Mouse (Mus musculus): Measurements from ENCODE around the gene Igfbp2. TPM values are rescaled to one million over a fixed set of nuclear protein-coding genes. Genes with fewer than 3 reads are reported as not detected.

The Igfbp2 gene
- polyA plus RNA-seq (2014; fragmentation: Nextera tagmentation; extraction: Ambion mirVana) = 708 and 809 TPM in 2 replicates

- WGBS = under 1% methylated on average over 43 of the region's 58 CpGs
- DNase-seq (ENCODE audit: low spot score) = peak; percentile 92
- Histone ChIP-seq H3K9ac (ENCODE audit: low read length) (peak within 1 kb of the TSS; percentile 86), H3K27ac (ENCODE audit: low read depth, low read length) (peak within 1 kb of the TSS; percentile 95), H3K9me3 (ENCODE audit: control insufficient read depth, low read length) (no peaks in the 10 kb centered on the region), H3K4me1 (replicated peaks; ENCODE audit: control insufficient read depth, insufficient read depth, low read length) (peaks cover 11% of the 10 kb centered on the region; the same call in 1 of the 2 replicates), H3K4me3 (ENCODE audit: low read depth, low read length) (peak within 1 kb of the TSS; percentile 89), H3K4me2 (ENCODE audit: low read depth, low read length, severe bottlenecking) (peak within 1 kb of the TSS; percentile 93), H3K36me3 (ENCODE audit: control insufficient read depth, insufficient read depth, low read length) (peaks cover 2% of the 10 kb centered on the region; the same call in 1 of the 2 replicates), H3K27me3 (ENCODE audit: control insufficient read depth, insufficient read depth, low read length) (no peaks in the 10 kb centered on the region)
- peak; percentile 83 for ATAC-seq (replicated peaks; ENCODE audit: low FRiP score)
Observed at GRCm38 (mm10) chr1:72823751-72824706, at the start of gene Igfbp2. Gene Igfbp2, plus strand, starts transcription at chr1:72824503.

GRCm38 (mm10) chr1:72778789-72779188 is 45.5 kb upstream of the Igfbp2 start:
- WGBS = 29% methylated on average over 6 of the region's 6 CpGs
- Histone ChIP-seq H3K4me2 (ENCODE audit: low read depth, low read length, severe bottlenecking) (no peak overlapping the region), H3K27ac (ENCODE audit: low read depth, low read length) (no peak overlapping the region), H3K36me3 (ENCODE audit: control insufficient read depth, insufficient read depth, low read length) (no peaks in the 10 kb centered on the region), H3K4me1 (replicated peaks; ENCODE audit: control insufficient read depth, insufficient read depth, low read length) (no peaks in the 10 kb centered on the region; the same call in 1 of the 2 replicates), H3K4me3 (ENCODE audit: low read depth, low read length) (no peak overlapping the region), H3K27me3 (ENCODE audit: control insufficient read depth, insufficient read depth, low read length) (no peaks in the 10 kb centered on the region), H3K9ac (ENCODE audit: low read length) (no peak overlapping the region), H3K9me3 (ENCODE audit: control insufficient read depth, low read length) (no peaks in the 10 kb centered on the region)
- DNase-seq (ENCODE audit: low spot score) = no peak
- no peak for ATAC-seq (replicated peaks; ENCODE audit: low FRiP score)

GRCm38 (mm10) chr1:72780720-72781119 is 43.6 kb upstream of the Igfbp2 start:
- H3K27me3 ChIP-seq (ENCODE audit: control insufficient read depth, insufficient read depth, low read length) = no peaks in the 10 kb centered on the region
- H3K4me3 ChIP-seq (ENCODE audit: low read depth, low read length) = no peak overlapping the region
- no peaks in the 10 kb centered on the region for H3K9me3 ChIP-seq (ENCODE audit: control insufficient read depth, low read length)
- H3K27ac ChIP-seq (ENCODE audit: low read depth, low read length) = no peak overlapping the region
- ATAC-seq (replicated peaks; ENCODE audit: low FRiP score) = no peak
- 35% methylated on average over 7 of the region's 7 CpGs for WGBS
- H3K4me2 ChIP-seq (ENCODE audit: low read depth, low read length, severe bottlenecking) = no peak overlapping the region
- no peak overlapping the region for H3K9ac ChIP-seq (ENCODE audit: low read length)
- no peaks in the 10 kb centered on the region; the same call in 1 of the 2 replicates for H3K4me1 ChIP-seq (replicated peaks; ENCODE audit: control insufficient read depth, insufficient read depth, low read length)
- H3K36me3 ChIP-seq (ENCODE audit: control insufficient read depth, insufficient read depth, low read length) = no peaks in the 10 kb centered on the region
- no peak for DNase-seq (ENCODE audit: low spot score)

- ATAC-seq (replicated peaks; ENCODE audit: low FRiP score) = no peak
- no peak overlapping the region for H3K9ac ChIP-seq (ENCODE audit: low read length)
- WGBS = 72% methylated on average over 2 of the region's 2 CpGs
- H3K4me3 ChIP-seq (ENCODE audit: low read depth, low read length) = no peak overlapping the region
- H3K27me3 ChIP-seq (ENCODE audit: control insufficient read depth, insufficient read depth, low read length) = no peaks in the 10 kb centered on the region
- H3K4me2 ChIP-seq (ENCODE audit: low read depth, low read length, severe bottlenecking) = no peak overlapping the region
- no peaks in the 10 kb centered on the region for H3K9me3 ChIP-seq (ENCODE audit: control insufficient read depth, low read length)
- H3K4me1 ChIP-seq (replicated peaks; ENCODE audit: control insufficient read depth, insufficient read depth, low read length) = no peaks in the 10 kb centered on the region; the same call in 1 of the 2 replicates
- no peak for DNase-seq (ENCODE audit: low spot score)
- no peaks in the 10 kb centered on the region for H3K36me3 ChIP-seq (ENCODE audit: control insufficient read depth, insufficient read depth, low read length)
- no peak overlapping the region for H3K27ac ChIP-seq (ENCODE audit: low read depth, low read length)
Observed at GRCm38 (mm10) chr1:72783341-72783740, 41.0 kb upstream of the Igfbp2 start.

- 42% methylated on average over 7 of the region's 7 CpGs for WGBS
- Histone ChIP-seq H3K4me3 (ENCODE audit: low read depth, low read length) (no peak overlapping the region), H3K36me3 (ENCODE audit: control insufficient read depth, insufficient read depth, low read length) (no peaks in the 10 kb centered on the region), H3K9me3 (ENCODE audit: control insufficient read depth, low read length) (no peaks in the 10 kb centered on the region), H3K4me1 (replicated peaks; ENCODE audit: control insufficient read depth, insufficient read depth, low read length) (no peaks in the 10 kb centered on the region; the same call in 1 of the 2 replicates), H3K27me3 (ENCODE audit: control insufficient read depth, insufficient read depth, low read length) (no peaks in the 10 kb centered on the region), H3K9ac (ENCODE audit: low read length) (no peak overlapping the region), H3K27ac (ENCODE audit: low read depth, low read length) (no peak overlapping the region), H3K4me2 (ENCODE audit: low read depth, low read length, severe bottlenecking) (no peak overlapping the region)
- ATAC-seq (replicated peaks; ENCODE audit: low FRiP score) (no peak), DNase-seq (ENCODE audit: low spot score) (no peak)
Observed at GRCm38 (mm10) chr1:72784018-72784417, 40.3 kb upstream of the Igfbp2 start.

GRCm38 (mm10) chr1:72790670-72791069 is 33.6 kb upstream of the Igfbp2 start:
- Histone ChIP-seq H3K9ac (ENCODE audit: low read length) (no peak overlapping the region), H3K9me3 (ENCODE audit: control insufficient read depth, low read length) (no peaks in the 10 kb centered on the region), H3K27ac (ENCODE audit: low read depth, low read length) (no peak overlapping the region), H3K4me3 (ENCODE audit: low read depth, low read length) (no peak overlapping the region), H3K27me3 (ENCODE audit: control insufficient read depth, insufficient read depth, low read length) (no peaks in the 10 kb centered on the region), H3K4me1 (replicated peaks; ENCODE audit: control insufficient read depth, insufficient read depth, low read length) (no peaks in the 10 kb centered on the region), H3K36me3 (ENCODE audit: control insufficient read depth, insufficient read depth, low read length) (no peaks in the 10 kb centered on the region), H3K4me2 (ENCODE audit: low read depth, low read length, severe bottlenecking) (no peak overlapping the region)
- ATAC-seq (replicated peaks; ENCODE audit: low FRiP score) = no peak
- no peak for DNase-seq (ENCODE audit: low spot score)
- WGBS = 51% methylated on average over 3 of the region's 3 CpGs

GRCm38 (mm10) chr1:72791743-72792142 is 32.6 kb upstream of the Igfbp2 start:
- no peak overlapping the region for H3K27ac ChIP-seq (ENCODE audit: low read depth, low read length)
- H3K4me3 ChIP-seq (ENCODE audit: low read depth, low read length) = no peak overlapping the region
- no peak overlapping the region for H3K9ac ChIP-seq (ENCODE audit: low read length)
- H3K4me2 ChIP-seq (ENCODE audit: low read depth, low read length, severe bottlenecking) = no peak overlapping the region
- no peaks in the 10 kb centered on the region for H3K9me3 ChIP-seq (ENCODE audit: control insufficient read depth, low read length)
- no peaks in the 10 kb centered on the region for H3K27me3 ChIP-seq (ENCODE audit: control insufficient read depth, insufficient read depth, low read length)
- no peak for DNase-seq (ENCODE audit: low spot score)
- H3K4me1 ChIP-seq (replicated peaks; ENCODE audit: control insufficient read depth, insufficient read depth, low read length) = no peaks in the 10 kb centered on the region
- ATAC-seq (replicated peaks; ENCODE audit: low FRiP score) = no peak
- no peaks in the 10 kb centered on the region for H3K36me3 ChIP-seq (ENCODE audit: control insufficient read depth, insufficient read depth, low read length)

- Histone ChIP-seq H3K9me3 (ENCODE audit: control insufficient read depth, low read length) (no peaks in the 10 kb centered on the region), H3K27me3 (ENCODE audit: control insufficient read depth, insufficient read depth, low read length) (no peaks in the 10 kb centered on the region), H3K36me3 (ENCODE audit: control insufficient read depth, insufficient read depth, low read length) (no peaks in the 10 kb centered on the region), H3K4me1 (replicated peaks; ENCODE audit: control insufficient read depth, insufficient read depth, low read length) (no peaks in the 10 kb centered on the region), H3K4me2 (ENCODE audit: low read depth, low read length, severe bottlenecking) (no peak overlapping the region), H3K4me3 (ENCODE audit: low read depth, low read length) (no peak overlapping the region), H3K9ac (ENCODE audit: low read length) (no peak overlapping the region), H3K27ac (ENCODE audit: low read depth, low read length) (no peak overlapping the region)
- ATAC-seq (replicated peaks; ENCODE audit: low FRiP score) = 0 out of 2 replicates have a peak, but pooled peaks have one; percentile 18
- WGBS = 8% methylated on average over 1 of the region's 1 CpGs
- DNase-seq (ENCODE audit: low spot score) = peak; percentile 52
Observed at GRCm38 (mm10) chr1:72792262-72792661, 32.0 kb upstream of the Igfbp2 start.
